Mouse (Mus musculus): Measurements from ENCODE around the gene Sgms2. TPM values are rescaled to one million over a fixed set of nuclear protein-coding genes. Genes with fewer than 3 reads are reported as not detected.
A peak's percentile ranks its signal among the peaks of the same experiment; 100 is the strongest.
"Not testable (repeated sequence)": the region's sequence is repeated elsewhere in the genome, so short reads cannot be mapped to it uniquely, and the experiment has no call there.

Sgms2 gene
- polyA plus RNA-seq, 1 experiment from 2014 or later = 9.2 TPM

GRCm38 (mm10) chr3:131348579-131348950, 142.6 kb downstream of the Sgms2 start:
- Histone ChIP-seq H3K36me3 (replicated peaks; ENCODE audit: insufficient read depth, low read length) (no peaks in the 10 kb centered on the region), H3K27me3 (ENCODE audit: insufficient read depth, low read length) (no peaks in the 10 kb centered on the region), H3K9ac (replicated peaks) (no peak overlapping the region), H3K4me3 (ENCODE audit: low read depth, low read length) (no peak overlapping the region), H3K4me1 (ENCODE audit: insufficient read depth) (peaks cover 3% of the 10 kb centered on the region; the same call in 1 of the 2 replicates), H3K4me2 (ENCODE audit: low read depth, low read length) (no peak overlapping the region), H3K9me3 (ENCODE audit: low read length) (no peaks in the 10 kb centered on the region), H3K27ac (ENCODE audit: low read depth) (no peak overlapping the region)
- TF ChIP-seq CTCF (IDR thresholded peaks at IDR 0.05; ENCODE audit: low read depth) = no peak
- no peak for TF ChIP-seq EP300 (IDR thresholded peaks at IDR 0.05; ENCODE audit: low read depth)
- ATAC-seq (no peak), DNase-seq (no peak)
- WGBS (ENCODE audit: insufficient replicate concordance) = 77% methylated on average over 3 of the region's 3 CpGs

- H3K9ac ChIP-seq (replicated peaks) = no peak overlapping the region
- DNase-seq (peak; percentile 52), ATAC-seq (peak; percentile 56; the same call in 1 of the 2 replicates)
- H3K27me3 ChIP-seq (ENCODE audit: insufficient read depth, low read length) = no peaks in the 10 kb centered on the region
- WGBS (ENCODE audit: insufficient replicate concordance) = 46% methylated on average over 6 of the region's 6 CpGs
- H3K4me3 ChIP-seq (ENCODE audit: low read depth, low read length) = no peak overlapping the region
- peak overlapping the region; percentile 18; the same call in 1 of the 2 replicates for H3K27ac ChIP-seq (ENCODE audit: low read depth)
- peaks cover 3% of the 10 kb centered on the region; the same call in 1 of the 2 replicates for H3K4me1 ChIP-seq (ENCODE audit: insufficient read depth)
- H3K36me3 ChIP-seq (replicated peaks; ENCODE audit: insufficient read depth, low read length) = no peaks in the 10 kb centered on the region
- H3K4me2 ChIP-seq (ENCODE audit: low read depth, low read length) = no peak overlapping the region
- H3K9me3 ChIP-seq (ENCODE audit: low read length) = no peaks in the 10 kb centered on the region
- TF ChIP-seq CTCF (IDR thresholded peaks at IDR 0.05; ENCODE audit: low read depth) (peak; percentile 84), EP300 (IDR thresholded peaks at IDR 0.05; ENCODE audit: low read depth) (no peak)
These were observed 143.2 kb downstream of the Sgms2 start for GRCm38 (mm10) chr3:131347831-131348578.

- H3K9me3 ChIP-seq (ENCODE audit: low read length) = no peaks in the 10 kb centered on the region
- H3K27ac ChIP-seq (ENCODE audit: low read depth) = no peak overlapping the region
- H3K4me3 ChIP-seq (ENCODE audit: low read depth, low read length) = no peak overlapping the region
- no peak for TF ChIP-seq CTCF (IDR thresholded peaks at IDR 0.05; ENCODE audit: low read depth)
- TF ChIP-seq EP300 (IDR thresholded peaks at IDR 0.05; ENCODE audit: low read depth) = no peak
- H3K9ac ChIP-seq (replicated peaks) = no peak overlapping the region
- peaks cover 3% of the 10 kb centered on the region; the same call in 1 of the 2 replicates for H3K4me1 ChIP-seq (ENCODE audit: insufficient read depth)
- no peak overlapping the region for H3K4me2 ChIP-seq (ENCODE audit: low read depth, low read length)
- WGBS (ENCODE audit: insufficient replicate concordance) = 69% methylated on average over 6 of the region's 6 CpGs
- H3K27me3 ChIP-seq (ENCODE audit: insufficient read depth, low read length) = no peaks in the 10 kb centered on the region
- DNase-seq (no peak), ATAC-seq (peak; percentile 66)
- no peaks in the 10 kb centered on the region for H3K36me3 ChIP-seq (replicated peaks; ENCODE audit: insufficient read depth, low read length)
These were observed 145.3 kb downstream of the Sgms2 start for GRCm38 (mm10) chr3:131345903-131346302.

DNA sequence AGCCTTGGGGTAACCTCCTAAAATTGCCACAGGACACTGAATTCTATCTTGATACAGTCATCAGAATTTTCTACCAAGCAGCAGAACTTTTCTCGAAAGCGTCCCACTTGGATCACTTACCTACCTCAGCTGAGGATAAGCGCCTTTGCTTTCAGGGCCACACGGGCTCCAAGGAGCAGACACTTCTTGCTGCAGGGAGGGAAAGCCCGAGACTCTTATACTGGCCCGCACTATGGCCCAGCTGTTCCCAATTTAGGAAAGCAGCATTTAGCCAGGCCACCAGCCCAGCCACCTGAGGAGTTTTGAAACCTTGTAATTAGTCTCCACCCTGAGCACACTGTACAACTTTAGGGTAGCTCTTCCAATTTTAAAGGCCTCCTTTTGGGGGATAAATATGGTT, 147.9 kb downstream of the Sgms2 start:
- no peak overlapping the region for H3K27ac ChIP-seq (ENCODE audit: low read depth)
- H3K4me2 ChIP-seq (ENCODE audit: low read depth, low read length) = no peak overlapping the region
- ATAC-seq = no peak
- TF ChIP-seq EP300 (IDR thresholded peaks at IDR 0.05; ENCODE audit: low read depth) = no peak
- TF ChIP-seq CTCF (IDR thresholded peaks at IDR 0.05; ENCODE audit: low read depth) = no peak
- H3K4me1 ChIP-seq (ENCODE audit: insufficient read depth) = peaks cover 3% of the 10 kb centered on the region; the same call in 1 of the 2 replicates
- H3K9me3 ChIP-seq (ENCODE audit: low read length) = no peaks in the 10 kb centered on the region
- H3K9ac ChIP-seq (replicated peaks) = no peak overlapping the region
- DNase-seq = no peak
- H3K36me3 ChIP-seq (replicated peaks; ENCODE audit: insufficient read depth, low read length) = 0 out of 2 replicates have a peak, but pooled peaks cover 9% of the 10 kb centered on the region
- H3K27me3 ChIP-seq (ENCODE audit: insufficient read depth, low read length) = no peaks in the 10 kb centered on the region
- no peak overlapping the region for H3K4me3 ChIP-seq (ENCODE audit: low read depth, low read length)
- 88% methylated on average over 6 of the region's 6 CpGs for WGBS (ENCODE audit: insufficient replicate concordance)

- TF ChIP-seq CTCF (IDR thresholded peaks at IDR 0.05; ENCODE audit: low read depth) (no peak), EP300 (IDR thresholded peaks at IDR 0.05; ENCODE audit: low read depth) (no peak)
- no peak overlapping the region for H3K27ac ChIP-seq (ENCODE audit: low read depth)
- H3K36me3 ChIP-seq (replicated peaks; ENCODE audit: insufficient read depth, low read length) = peaks cover 9% of the 10 kb centered on the region; the same call in 1 of the 2 replicates
- ATAC-seq (no peak), DNase-seq (no peak)
- WGBS (ENCODE audit: insufficient replicate concordance) = 73% methylated on average over 3 of the region's 3 CpGs
- H3K27me3 ChIP-seq (ENCODE audit: insufficient read depth, low read length) = no peaks in the 10 kb centered on the region
- no peaks in the 10 kb centered on the region for H3K4me1 ChIP-seq (ENCODE audit: insufficient read depth)
- H3K4me2 ChIP-seq (ENCODE audit: low read depth, low read length) = no peak overlapping the region
- no peak overlapping the region for H3K9ac ChIP-seq (replicated peaks)
- H3K4me3 ChIP-seq (ENCODE audit: low read depth, low read length) = no peak overlapping the region
- H3K9me3 ChIP-seq (ENCODE audit: low read length) = no peaks in the 10 kb centered on the region
These were observed 150.3 kb downstream of the Sgms2 start for GRCm38 (mm10) chr3:131340885-131341284.

DNA sequence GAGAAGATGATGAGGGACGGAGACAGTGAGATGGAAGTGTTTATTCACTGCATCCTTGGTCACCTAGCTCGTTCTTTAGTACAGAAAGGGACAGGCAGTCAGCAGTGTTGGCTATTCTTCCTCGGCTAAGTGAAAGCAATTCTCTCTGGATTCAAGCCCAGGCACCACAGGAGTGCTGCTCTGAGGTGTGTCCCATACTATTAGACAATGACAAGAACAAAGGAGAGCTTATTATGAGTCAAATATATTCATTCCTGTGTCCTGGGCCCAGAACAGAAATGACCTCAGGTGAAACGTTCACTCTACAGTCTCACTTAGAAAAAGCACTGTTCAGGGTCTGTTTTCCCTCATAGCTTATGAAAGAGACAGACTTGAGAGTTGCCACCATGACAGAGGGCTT, 151.9 kb downstream of the Sgms2 start:
- ATAC-seq (no peak), DNase-seq (no peak)
- Histone ChIP-seq H3K27ac (ENCODE audit: low read depth) (no peak overlapping the region), H3K4me1 (ENCODE audit: insufficient read depth) (peaks cover 7% of the 10 kb centered on the region), H3K36me3 (replicated peaks; ENCODE audit: insufficient read depth, low read length) (peaks cover 17% of the 10 kb centered on the region), H3K9ac (replicated peaks) (no peak overlapping the region), H3K9me3 (ENCODE audit: low read length) (no peaks in the 10 kb centered on the region), H3K4me3 (ENCODE audit: low read depth, low read length) (no peak overlapping the region), H3K4me2 (ENCODE audit: low read depth, low read length) (no peak overlapping the region), H3K27me3 (ENCODE audit: insufficient read depth, low read length) (no peaks in the 10 kb centered on the region)
- no peak for TF ChIP-seq CTCF (IDR thresholded peaks at IDR 0.05; ENCODE audit: low read depth)
- TF ChIP-seq EP300 (IDR thresholded peaks at IDR 0.05; ENCODE audit: low read depth) = no peak
- 77% methylated on average over 4 of the region's 4 CpGs for WGBS (ENCODE audit: insufficient replicate concordance)

- H3K27me3 ChIP-seq (ENCODE audit: insufficient read depth, low read length); ATAC-seq; H3K27ac ChIP-seq (ENCODE audit: low read depth); H3K9ac ChIP-seq (replicated peaks); H3K4me2 ChIP-seq (ENCODE audit: low read depth, low read length); H3K9me3 ChIP-seq (ENCODE audit: low read length); DNase-seq; H3K4me1 ChIP-seq (ENCODE audit: insufficient read depth); H3K4me3 ChIP-seq (ENCODE audit: low read depth, low read length): not testable (repeated sequence)
- peaks cover 17% of the 10 kb centered on the region for H3K36me3 ChIP-seq (replicated peaks; ENCODE audit: insufficient read depth, low read length)
- 83% methylated on average over 7 of the region's 7 CpGs for WGBS (ENCODE audit: insufficient replicate concordance)
These were observed 153.5 kb downstream of the Sgms2 start for GRCm38 (mm10) chr3:131337749-131338148.

Measured in liver, postnatal 0 days (tissue).